ENCODE assay signal across 13 mouse cellular contexts in the genomic region with DNA sequence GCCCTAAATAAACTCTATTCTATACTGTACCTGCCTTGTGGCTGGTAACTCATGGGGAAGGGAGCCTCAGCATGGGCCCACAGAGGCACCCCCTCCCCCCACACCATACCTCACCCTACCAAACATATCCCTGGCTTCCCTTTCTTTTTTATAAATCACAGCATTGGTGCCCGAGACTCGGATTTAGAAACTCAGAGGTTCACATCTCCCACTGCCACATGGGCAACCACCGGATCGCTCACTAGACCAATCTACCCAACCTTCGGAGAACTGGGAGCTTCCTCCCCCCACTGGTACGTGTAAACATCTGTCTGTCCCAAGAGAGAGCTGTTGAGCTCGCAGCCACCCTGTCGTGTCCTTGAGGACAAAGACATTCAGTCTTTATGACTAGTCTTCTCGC. TPM values are rescaled to one million over a fixed set of nuclear protein-coding genes. Genes with fewer than 3 reads are reported as not detected.
DNase-seq lines count a peak whose midpoint lies in the region; ATAC-seq and TF ChIP-seq lines count a peak whose summit lies in the region.
"Had no signal": no experiment of that assay in that cellular context is flagged by ENCODE, and none has a peak within 500 bp of the region (broad histone marks: within the 10 kb centered on the region; RNA-seq: fewer than 3 reads in every experiment).

No protein-coding gene starts in this region.

- WGBS in kidney, embryonic 14.5 days, result 26% methylated on average over 9 of the region's 9 CpGs
- 35% methylated on average over 9 of the region's 9 CpGs for WGBS in embryonic facial prominence, embryonic 14.5 days
- WGBS in hindbrain, postnatal 0 days, result 34% methylated on average over 9 of the region's 9 CpGs
- WGBS in heart, embryonic 10.5 days, result 51% methylated on average over 9 of the region's 9 CpGs

- no peaks in the 10 kb centered on the region for H3K27me3 ChIP-seq in kidney, embryonic 14.5 days (ENCODE audit: control insufficient read depth, insufficient read depth, low read length)
- no peaks in the 10 kb centered on the region for H3K27me3 ChIP-seq in embryonic facial prominence, embryonic 14.5 days (replicated peaks; ENCODE audit: control insufficient read depth, insufficient read depth, low read length)
- H3K27me3 ChIP-seq in hindbrain, postnatal 0 days (ENCODE audit: insufficient read depth, low read length), result no peaks in the 10 kb centered on the region
- H3K27me3 ChIP-seq in myocyte (ENCODE audit: control insufficient read depth, insufficient read depth, insufficient read length), result no peaks in the 10 kb centered on the region
- H3K27me3 ChIP-seq in heart, embryonic 10.5 days (ENCODE audit: insufficient read depth, poor library complexity, severe bottlenecking), result no peaks in the 10 kb centered on the region

- no peak overlapping the region for H3K4me3 ChIP-seq in kidney, embryonic 14.5 days (ENCODE audit: low read length)
- H3K4me3 ChIP-seq in embryonic facial prominence, embryonic 14.5 days (ENCODE audit: low read depth, low read length), result peak overlapping the region; percentile 42
- H3K4me3 ChIP-seq in hindbrain, postnatal 0 days (ENCODE audit: low read length), result peak overlapping the region; percentile 38
- H3K4me3 ChIP-seq in myocyte, result peak overlapping the region; percentile 2
- H3K4me3 ChIP-seq in heart, embryonic 10.5 days, result no peak overlapping the region

- peak overlapping the region; percentile 66 for H3K4me2 ChIP-seq in kidney, embryonic 14.5 days (replicated peaks; ENCODE audit: low read depth, low read length)
- H3K4me2 ChIP-seq in embryonic facial prominence, embryonic 14.5 days (ENCODE audit: low read depth, low read length), result peak overlapping the region; percentile 64
- H3K4me2 ChIP-seq in hindbrain, postnatal 0 days (ENCODE audit: low read depth, low read length), result peak overlapping the region; percentile 77
- H3K4me2 ChIP-seq in myocyte (ENCODE audit: low read depth), result no peak overlapping the region

- H3K9me3 ChIP-seq in kidney, embryonic 14.5 days (ENCODE audit: control insufficient read depth, low read length), result no peaks in the 10 kb centered on the region
- no peaks in the 10 kb centered on the region for H3K9me3 ChIP-seq in embryonic facial prominence, embryonic 14.5 days (ENCODE audit: control insufficient read depth, low read length)
- H3K9me3 ChIP-seq in hindbrain, postnatal 0 days (ENCODE audit: low read length), result no peaks in the 10 kb centered on the region
- H3K9me3 ChIP-seq in heart, embryonic 10.5 days, result no peaks in the 10 kb centered on the region

- no peak for TF ChIP-seq POLR2A in myocyte (IDR thresholded peaks at IDR 0.05; ENCODE audit: insufficient read length, low read depth)

- peaks cover 9% of the 10 kb centered on the region for H3K4me1 ChIP-seq in kidney, embryonic 14.5 days (ENCODE audit: control insufficient read depth, insufficient read depth, low read length)
- peaks cover 15% of the 10 kb centered on the region for H3K4me1 ChIP-seq in embryonic facial prominence, embryonic 14.5 days (ENCODE audit: control insufficient read depth, insufficient read depth, low read length)
- H3K4me1 ChIP-seq in hindbrain, postnatal 0 days (ENCODE audit: insufficient read depth, low read length), result peaks cover 10% of the 10 kb centered on the region
- H3K4me1 ChIP-seq in heart, embryonic 10.5 days, result peaks cover 18% of the 10 kb centered on the region

- H3K36me3 ChIP-seq in kidney, embryonic 14.5 days (ENCODE audit: control insufficient read depth, insufficient read depth, low read length), result no peaks in the 10 kb centered on the region
- H3K36me3 ChIP-seq in embryonic facial prominence, embryonic 14.5 days (ENCODE audit: control insufficient read depth, insufficient read depth, low read length), result no peaks in the 10 kb centered on the region
- no peaks in the 10 kb centered on the region for H3K36me3 ChIP-seq in hindbrain, postnatal 0 days (ENCODE audit: insufficient read depth, low read length)
- no peaks in the 10 kb centered on the region for H3K36me3 ChIP-seq in myocyte (ENCODE audit: control insufficient read depth, insufficient read depth)
- no peaks in the 10 kb centered on the region for H3K36me3 ChIP-seq in heart, embryonic 10.5 days

- H3K9ac ChIP-seq in kidney, embryonic 14.5 days (ENCODE audit: low read depth, low read length), result no peak overlapping the region
- H3K9ac ChIP-seq in embryonic facial prominence, embryonic 14.5 days (ENCODE audit: low read depth, low read length), result peak overlapping the region; percentile 55
- H3K9ac ChIP-seq in hindbrain, postnatal 0 days (replicated peaks; ENCODE audit: low read length), result peak overlapping the region; percentile 49

- no peak overlapping the region for H3ac ChIP-seq in myocyte (ENCODE audit: control insufficient read depth, insufficient read length)

- H3K79me2 ChIP-seq in myocyte (ENCODE audit: control insufficient read depth, insufficient read depth), result peaks cover 5% of the 10 kb centered on the region

- intact Hi-C loops in left cerebral cortex, postnatal 10 days (cut with DNase I), result loop anchor here (2.0 kb wide), 1 partner anchor 73 kb away; a partner anchor contains a TSS

- no peak for ATAC-seq in kidney, embryonic 14.5 days (ENCODE audit: low FRiP score, low TSS enrichment)
- ATAC-seq in embryonic facial prominence, embryonic 14.5 days (ENCODE audit: low read depth), result no peak
- ATAC-seq in hindbrain, postnatal 0 days, result no peak
- no peak for ATAC-seq in erythroblast, adult 5-6 weeks (replicated peaks; ENCODE audit: low FRiP score, poor library complexity, severe bottlenecking)

- H3K27ac ChIP-seq in kidney, embryonic 14.5 days (ENCODE audit: low read depth, low read length), result no peak overlapping the region
- H3K27ac ChIP-seq in embryonic facial prominence, embryonic 14.5 days (replicated peaks; ENCODE audit: low read depth, low read length), result no peak overlapping the region
- peak overlapping the region; percentile 68; the same call in 1 of the 2 replicates for H3K27ac ChIP-seq in hindbrain, postnatal 0 days
- H3K27ac ChIP-seq in heart, embryonic 10.5 days, result no peak overlapping the region

- no peak for TF ChIP-seq CTCF in hindbrain, postnatal 0 days (IDR thresholded peaks at IDR 0.05; ENCODE audit: low read depth)

- no peak for DNase-seq in kidney, postnatal 4 days
- no peak for DNase-seq in embryonic facial prominence, embryonic 14.5 days (ENCODE audit: low spot score)
- no peak for DNase-seq in hindbrain, postnatal 0 days (ENCODE audit: low spot score)
- DNase-seq in heart, embryonic 10.5 days (ENCODE audit: low spot score), result no peak
- no peak for DNase-seq in left cerebral cortex, postnatal 10 days (ENCODE audit: extremely low spot score in 1 of 2, low spot score in 2 of 2)
- DNase-seq: layer of hippocampus, adult 9-11 months; lung, postnatal 4 days had no signal

TF ChIP-seq in myocyte, 11 proteins besides CTCF, POLR2A, EP300 and RAD21:
- no peak for TF ChIP-seq TCF3 (IDR thresholded peaks at IDR 0.05; ENCODE audit: insufficient read length, low read depth)

RNA-seq across cellular contexts. Expression of a gene that starts 3.9 kb away (rescaled TPM):
- polyA plus RNA-seq in kidney, embryonic 14.5 days (2014; fragmentation: Nextera tagmentation; extraction: Ambion mirVana), result 35.2 and 43.4 TPM in 2 replicates
- 24.8 and 29.3 TPM in 2 replicates for polyA plus RNA-seq in embryonic facial prominence, embryonic 14.5 days (2014; fragmentation: Nextera tagmentation; extraction: Ambion mirVana)
- 22.3 and 25.3 TPM in 2 replicates for total RNA-seq in hindbrain, postnatal 0 days (2014; rRNA removed)
- 28.2 and 33.0 TPM in 2 replicates for polyA plus RNA-seq in hindbrain, postnatal 0 days (2015; fragmentation: Nextera tagmentation; extraction: Ambion mirVana)
- 20.6 TPM for polyA plus RNA-seq in myocyte (2012; fragmentation: generic; extraction: Trizol)
- total RNA-seq in erythroblast, adult 5-6 weeks (2015; ENCODE audit: low replicate concordance), result 21.5 and 24.0 TPM in 2 replicates
- total RNA-seq in erythroblast, adult 5-6 weeks (2017; ENCODE audit: low replicate concordance), result 11.3 and 22.7 TPM in 2 replicates
- polyA plus RNA-seq in heart, embryonic 10.5 days (2016; fragmentation: Nextera tagmentation; extraction: Ambion mirVana), result 34.0 and 35.5 TPM in 2 replicates
- total RNA-seq in left cerebral cortex, postnatal 10 days (2021), result 10 to 100 TPM; 24.5 to 30.8 TPM

RNA-seq across cellular contexts. Expression of a gene that starts 6.6 kb away (rescaled TPM):
- 2.5 and 3.1 TPM in 2 replicates for polyA plus RNA-seq in kidney, embryonic 14.5 days (2014; fragmentation: Nextera tagmentation; extraction: Ambion mirVana)
- polyA plus RNA-seq in embryonic facial prominence, embryonic 14.5 days (2014; fragmentation: Nextera tagmentation; extraction: Ambion mirVana), result 1.1 and 1.7 TPM in 2 replicates
- 0.84 and 1.8 TPM in 2 replicates for total RNA-seq in hindbrain, postnatal 0 days (2014; rRNA removed)
- polyA plus RNA-seq in hindbrain, postnatal 0 days (2015; fragmentation: Nextera tagmentation; extraction: Ambion mirVana), result 0.68 and 0.73 TPM in 2 replicates
- 0.12 TPM for polyA plus RNA-seq in myocyte (2012; fragmentation: generic; extraction: Trizol)
- 0.58 TPM in 1 of 2 replicates, not detected in the other for total RNA-seq in erythroblast, adult 5-6 weeks (2015; ENCODE audit: low replicate concordance)
- total RNA-seq in erythroblast, adult 5-6 weeks (2017; ENCODE audit: low replicate concordance), result 0.14 and 0.60 TPM in 2 replicates
- 1.8 TPM in 2 replicates for polyA plus RNA-seq in heart, embryonic 10.5 days (2016; fragmentation: Nextera tagmentation; extraction: Ambion mirVana)
- under 1 TPM; 0.79 to 0.81 TPM for total RNA-seq in left cerebral cortex, postnatal 10 days (2021)

RNA-seq across cellular contexts. Expression of a gene that starts 35.7 kb away (rescaled TPM):
- not detected in 2 replicates for polyA plus RNA-seq in kidney, embryonic 14.5 days (2014; fragmentation: Nextera tagmentation; extraction: Ambion mirVana)
- not detected in 2 replicates for polyA plus RNA-seq in embryonic facial prominence, embryonic 14.5 days (2014; fragmentation: Nextera tagmentation; extraction: Ambion mirVana)
- not detected in 2 replicates for total RNA-seq in hindbrain, postnatal 0 days (2014; rRNA removed)
- not detected in 2 replicates for polyA plus RNA-seq in hindbrain, postnatal 0 days (2015; fragmentation: Nextera tagmentation; extraction: Ambion mirVana)
- polyA plus RNA-seq in myocyte (2012; fragmentation: generic; extraction: Trizol), result not detected
- total RNA-seq in erythroblast, adult 5-6 weeks (2015; ENCODE audit: low replicate concordance), result not detected in 2 replicates
- total RNA-seq in erythroblast, adult 5-6 weeks (2017; ENCODE audit: low replicate concordance), result not detected in 2 replicates
- not detected in 2 replicates for polyA plus RNA-seq in heart, embryonic 10.5 days (2016; fragmentation: Nextera tagmentation; extraction: Ambion mirVana)
- total RNA-seq in left cerebral cortex, postnatal 10 days (2021), result not detected
- polyA plus RNA-seq: activated CD4-positive, CD25-positive, alpha-beta regulatory T cell, adult 4 months; C2C12; heart, postnatal 0 days had no signal

Comparison
In these comparisons a context has a peak if more than half of its experiments do, and no peak if none do; other contexts are left out.
1. H3K4me3 ChIP-seq: peak in embryonic facial prominence, embryonic 14.5 days (single experiment), hindbrain, postnatal 0 days (single experiment) and myocyte (single experiment); none in kidney, embryonic 14.5 days (single experiment) and heart, embryonic 10.5 days (single experiment).